Mouse (Mus musculus) MN1 (cell line): ENCODE measurements around the gene Dpp4.

Experiments
- DNase-seq: peaks from one replicate; pipeline ENCODE4 v3.0.0-alpha.2; 2016; ENCODE audit warnings: low spot score

Gene Dpp4

GRCm38 (mm10) chr2:62287532-62287931 is 124.5 kb downstream of the Dpp4 start:
- DNase-seq, result no peak

DNA sequence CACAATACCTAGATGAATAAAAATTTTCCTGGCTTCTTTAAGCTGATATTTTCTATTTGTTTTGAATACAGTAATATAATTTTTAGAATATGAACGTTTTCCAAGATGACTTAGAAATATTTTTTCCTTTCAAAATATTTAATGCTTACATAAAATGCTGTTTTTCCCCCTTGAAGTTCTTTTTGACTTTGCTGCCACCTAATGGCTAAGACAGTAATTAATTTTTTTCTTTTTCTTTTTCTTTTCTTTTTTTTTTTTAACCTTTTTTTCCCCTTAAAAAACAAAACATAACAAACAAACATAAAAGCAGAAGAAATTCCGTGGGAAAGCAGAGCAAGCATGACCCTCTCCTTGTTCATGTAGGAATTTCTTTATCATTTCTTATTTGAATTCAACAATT is 126.2 kb downstream of the Dpp4 start:
- DNase-seq, result no peak

DNA sequence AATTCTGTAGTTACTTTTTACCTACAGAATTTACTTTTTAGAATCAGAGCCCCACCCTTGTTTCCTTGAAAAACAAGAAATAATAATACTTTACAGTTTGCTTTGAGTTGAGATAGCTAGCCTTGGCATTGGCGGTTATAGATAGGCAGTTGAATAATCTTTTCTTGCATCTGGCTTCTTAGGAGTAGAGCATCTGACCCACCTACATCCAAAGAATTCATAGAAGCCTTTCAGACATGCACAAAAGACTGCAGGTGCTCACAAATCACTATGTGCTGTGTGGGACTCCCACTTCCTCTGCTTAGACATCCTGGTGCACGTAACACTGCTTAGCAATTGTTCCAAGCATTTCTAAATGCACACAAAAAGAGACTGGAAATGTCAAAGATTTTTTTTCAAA is 127.0 kb downstream of the Dpp4 start:
- DNase-seq, result no peak
